Mouse (Mus musculus): ENCODE measurements at regions not wholly inside any gene's neighbourhood (a gene's known extent, or its start where the extent isn't known, plus 50 kb on each side); places are given as distances from the start of the nearest gene placed in this dataset.

GRCm38 (mm10) chr4:69116353-69116752 is 162.2 kb upstream of the Brinp1 start:
- DNase-seq (ENCODE audit: low spot score): no peak

- DNase-seq (ENCODE audit: low spot score): no peak
Measured at GRCm38 (mm10) chr4:69105188-69105587, 151.0 kb upstream of the Brinp1 start.

GRCm38 (mm10) chr4:69095748-69096408 is 141.7 kb upstream of the Brinp1 start:
- no peak for DNase-seq (ENCODE audit: low spot score)

GRCm38 (mm10) chr4:69078085-69078484 is 123.9 kb upstream of the Brinp1 start:
- DNase-seq (ENCODE audit: low spot score): no peak

- DNase-seq (ENCODE audit: low spot score): no peak
Measured at GRCm38 (mm10) chr4:69077316-69077715, 123.1 kb upstream of the Brinp1 start.

- no peak for DNase-seq (ENCODE audit: low spot score)
Measured at GRCm38 (mm10) chr4:69039645-69040342, 85.6 kb upstream of the Brinp1 start.

GRCm38 (mm10) chr4:69034166-69034565 is 80.0 kb upstream of the Brinp1 start:
- DNase-seq (ENCODE audit: low spot score): peak; percentile 7

- no peak for DNase-seq (ENCODE audit: low spot score)
Measured at GRCm38 (mm10) chr4:69020159-69020727, 66.0 kb upstream of the Brinp1 start.

- DNase-seq (ENCODE audit: low spot score): no peak
Measured at GRCm38 (mm10) chr4:69015396-69015795, 61.2 kb upstream of the Brinp1 start.
